Mouse (Mus musculus) Muller cell, postnatal 12 days (primary cell): Measurements from ENCODE around the gene Fam168a.

Experiments used
- DNase-seq: peaks from one replicate; pipeline ENCODE4 v3.0.0-alpha.2; 2015; ENCODE audit errors: inconsistent ontology term

Fam168a gene

DNA sequence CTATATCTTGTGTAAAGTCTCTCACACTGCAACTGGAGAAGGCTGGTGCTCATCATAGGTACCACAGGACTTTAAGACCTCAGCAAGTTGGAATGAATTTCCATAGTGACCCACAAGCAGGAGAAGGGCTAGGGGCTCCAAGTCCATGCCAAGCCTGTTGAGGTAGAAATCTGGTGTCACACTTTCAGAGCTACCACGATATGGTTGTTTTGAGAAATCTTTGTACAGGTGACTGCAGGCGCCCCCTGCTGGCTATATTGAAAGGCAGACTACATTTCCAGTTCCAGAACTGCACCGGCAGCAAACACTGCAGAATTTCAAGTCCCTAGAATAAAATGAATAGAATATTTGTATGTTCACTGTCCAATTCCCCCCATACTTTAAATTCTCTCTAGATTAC, 160.2 kb downstream of the Fam168a start:
- peak; percentile 28 for DNase-seq

GRCm38 (mm10) chr7:100867561-100867960, 161.1 kb downstream of the Fam168a start:
- DNase-seq = no peak

- peak; percentile 26 for DNase-seq
These were observed 162.1 kb downstream of the Fam168a start for GRCm38 (mm10) chr7:100868551-100868950.

- DNase-seq = no peak
These were observed 163.6 kb downstream of the Fam168a start for GRCm38 (mm10) chr7:100869877-100870629.

DNA sequence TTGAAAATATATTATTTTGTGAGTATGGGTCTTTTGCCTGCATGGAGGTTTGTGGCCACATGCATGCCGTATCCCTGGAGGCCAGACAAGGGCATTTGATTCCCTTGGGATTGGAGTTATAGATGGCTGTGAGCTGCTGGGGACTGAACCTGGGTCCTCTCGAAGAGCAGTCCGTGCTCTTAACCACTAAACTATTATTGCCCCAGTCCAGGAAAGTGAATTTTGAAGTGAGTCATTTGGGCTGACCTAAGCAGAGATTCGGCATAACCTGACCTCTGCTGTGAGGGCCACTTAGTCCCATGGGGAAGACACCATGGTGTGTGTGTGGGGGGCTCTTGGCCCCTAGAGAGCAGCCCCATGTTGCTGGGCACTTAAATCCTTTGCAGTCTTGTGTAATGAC, 164.9 kb downstream of the Fam168a start:
- no peak for DNase-seq

GRCm38 (mm10) chr7:100871892-100872291, 165.5 kb downstream of the Fam168a start:
- DNase-seq = no peak

DNA sequence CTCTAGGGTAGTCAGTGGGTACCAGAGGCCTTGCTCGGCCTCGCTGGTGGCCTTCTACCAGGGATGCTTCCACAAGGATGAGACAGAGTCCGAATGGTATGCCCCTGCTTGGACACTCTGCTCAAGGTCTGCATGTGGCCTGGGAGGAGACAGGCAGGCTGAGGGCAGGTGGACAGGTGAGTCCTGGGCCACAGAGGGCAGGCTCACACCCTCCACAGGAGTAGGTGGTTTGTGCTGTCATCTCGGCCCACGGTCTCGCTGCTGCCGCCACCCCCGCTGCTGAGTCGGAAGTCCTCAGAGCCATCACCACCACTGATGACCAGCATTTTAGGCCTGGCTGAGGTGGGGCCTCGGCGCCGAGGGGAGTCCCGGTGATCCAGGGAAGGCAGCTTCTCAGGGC, 166.8 kb downstream of the Fam168a start:
- DNase-seq = no peak

GRCm38 (mm10) chr7:100875822-100876221, 169.4 kb downstream of the Fam168a start:
- no peak for DNase-seq

DNA sequence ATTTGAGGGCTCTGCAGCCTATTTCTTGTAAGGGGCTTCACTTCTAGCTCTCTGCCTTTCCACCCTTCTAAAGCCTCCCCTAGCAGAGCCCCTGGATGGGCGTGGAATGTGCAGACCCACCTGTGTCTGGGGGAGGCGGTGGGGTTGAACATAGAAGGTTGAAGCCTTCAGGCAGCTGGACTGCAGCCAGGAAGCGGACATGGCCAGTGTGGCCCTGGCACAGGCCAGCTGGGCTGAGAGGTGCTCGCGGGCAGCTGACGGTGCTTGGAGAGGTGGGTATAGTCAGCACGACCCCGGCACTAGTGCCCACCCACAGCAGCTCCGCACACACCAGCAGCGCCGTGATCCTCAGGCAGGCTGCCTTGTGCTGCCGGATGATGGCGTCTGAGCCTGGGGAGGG, 169.9 kb downstream of the Fam168a start:
- no peak for DNase-seq

- DNase-seq = no peak
These were observed 170.3 kb downstream of the Fam168a start for GRCm38 (mm10) chr7:100876771-100877170.

DNA sequence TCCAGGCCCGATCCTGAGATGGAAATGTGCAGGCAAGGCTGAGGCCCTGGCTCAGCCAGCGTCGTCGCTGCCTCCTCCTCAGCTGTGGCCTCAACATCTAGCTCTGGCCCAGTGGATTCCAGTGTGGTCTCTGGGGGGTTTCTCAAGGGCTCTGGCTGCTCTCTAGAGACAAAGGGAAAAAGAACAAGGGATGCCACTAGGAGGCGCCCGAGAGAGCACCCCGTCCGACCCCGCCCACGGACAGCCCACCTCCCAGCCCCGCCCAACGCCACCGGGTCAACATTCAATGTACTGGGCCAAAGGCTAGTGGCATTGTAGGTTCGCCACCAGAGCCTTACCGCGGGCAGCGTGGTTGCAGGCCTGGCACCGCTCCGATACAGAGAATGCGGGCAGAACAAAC, 173.2 kb downstream of the Fam168a start:
- DNase-seq = peak; percentile 52

DNA sequence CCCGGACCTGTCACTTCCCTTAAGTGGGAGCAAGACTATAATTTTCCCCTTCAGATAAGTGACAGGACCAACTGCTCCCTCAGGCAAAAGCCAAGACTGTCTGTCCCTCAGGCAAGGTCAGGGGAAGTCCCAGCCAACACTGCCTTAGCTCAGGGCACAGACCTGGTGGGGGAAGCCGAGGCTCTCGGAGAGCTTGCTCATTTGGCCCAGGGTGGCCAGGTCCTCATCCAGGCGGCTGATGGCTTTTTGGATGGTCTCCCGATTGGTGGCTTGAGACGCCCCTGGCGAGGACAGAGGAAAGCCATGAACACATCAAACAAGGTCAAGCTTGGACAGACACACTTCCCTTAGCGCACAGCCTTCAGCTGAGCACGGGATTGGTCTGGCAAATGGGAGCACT, 175.1 kb downstream of the Fam168a start:
- no peak for DNase-seq

DNA sequence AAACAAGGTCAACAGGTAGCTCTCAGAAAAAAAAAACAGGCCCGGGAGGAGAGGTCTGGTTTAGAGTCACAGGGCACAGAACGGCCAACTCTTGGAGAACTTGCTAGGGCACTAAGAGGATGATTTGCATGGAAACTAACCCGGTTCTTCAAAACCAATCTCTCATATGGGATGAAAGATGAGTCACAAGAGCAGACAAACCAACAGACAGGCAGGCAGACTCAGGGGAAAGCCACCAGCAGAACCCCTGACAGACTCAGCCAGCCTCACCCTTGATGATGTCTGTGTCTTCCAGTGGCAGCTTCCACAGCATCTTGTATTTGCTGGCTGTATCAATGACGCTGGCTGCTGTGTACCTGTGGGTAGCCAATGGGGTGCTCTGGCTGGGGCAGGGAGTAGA, 175.5 kb downstream of the Fam168a start:
- no peak for DNase-seq

GRCm38 (mm10) chr7:100884460-100884859, 178.0 kb downstream of the Fam168a start:
- no peak for DNase-seq

- DNase-seq = no peak
These were observed 180.1 kb downstream of the Fam168a start for GRCm38 (mm10) chr7:100886535-100886934.
